Mouse (Mus musculus): ENCODE results near the gene Adcy9.
A peak's percentile ranks its signal among the peaks of the same experiment; 100 is the strongest.

Gene Adcy9

GRCm38 (mm10) chr16:4315352-4316093, 104.8 kb downstream of the Adcy9 start:
- no peak for DNase-seq

GRCm38 (mm10) chr16:4314891-4315290, 105.4 kb downstream of the Adcy9 start:
- no peak for DNase-seq

GRCm38 (mm10) chr16:4312018-4312417, 108.3 kb downstream of the Adcy9 start:
- no peak for DNase-seq

- DNase-seq, result no peak
These were observed 108.7 kb downstream of the Adcy9 start for GRCm38 (mm10) chr16:4311608-4312007.

GRCm38 (mm10) chr16:4307795-4308194, 112.5 kb downstream of the Adcy9 start:
- no peak for DNase-seq

- DNase-seq, result peak; percentile 50
These were observed 115.9 kb downstream of the Adcy9 start for GRCm38 (mm10) chr16:4304176-4304922.

- DNase-seq, result no peak
These were observed 116.7 kb downstream of the Adcy9 start for GRCm38 (mm10) chr16:4303554-4303953.

- DNase-seq, result no peak
These were observed 120.0 kb downstream of the Adcy9 start for GRCm38 (mm10) chr16:4300280-4300679.

GRCm38 (mm10) chr16:4293259-4293658, 127.0 kb downstream of the Adcy9 start:
- no peak for DNase-seq

GRCm38 (mm10) chr16:4289507-4289906, 130.8 kb downstream of the Adcy9 start:
- peak; percentile 54 for DNase-seq

- DNase-seq, result no peak
These were observed 133.7 kb downstream of the Adcy9 start for GRCm38 (mm10) chr16:4286593-4286992.

- peak; percentile 72 for DNase-seq
These were observed 135.0 kb downstream of the Adcy9 start for GRCm38 (mm10) chr16:4285257-4285656.

- DNase-seq, result no peak
These were observed 136.9 kb downstream of the Adcy9 start for GRCm38 (mm10) chr16:4283267-4283851.

GRCm38 (mm10) chr16:4281470-4281869, 138.8 kb downstream of the Adcy9 start:
- no peak for DNase-seq

GRCm38 (mm10) chr16:4280949-4281348, 139.3 kb downstream of the Adcy9 start:
- DNase-seq, result no peak

- peak; percentile 21 for DNase-seq
These were observed 140.7 kb downstream of the Adcy9 start for GRCm38 (mm10) chr16:4279601-4280000.

GRCm38 (mm10) chr16:4276621-4277020, 143.7 kb downstream of the Adcy9 start:
- no peak for DNase-seq

- DNase-seq, result no peak
These were observed 144.1 kb downstream of the Adcy9 start for GRCm38 (mm10) chr16:4276151-4276550.

- DNase-seq, result peak; percentile 87
These were observed 146.4 kb downstream of the Adcy9 start for GRCm38 (mm10) chr16:4273702-4274476.

GRCm38 (mm10) chr16:4272254-4272653, 148.0 kb downstream of the Adcy9 start:
- DNase-seq, result no peak

- no peak for DNase-seq
These were observed 149.4 kb downstream of the Adcy9 start for GRCm38 (mm10) chr16:4270911-4271310.

GRCm38 (mm10) chr16:4267857-4268666, 152.2 kb downstream of the Adcy9 start:
- DNase-seq, result peak; percentile 87

Data from lung, postnatal 36 days (tissue).